Mouse (Mus musculus): ENCODE results near the gene Pou3f1. TPM values are rescaled to one million over a fixed set of nuclear protein-coding genes. Genes with fewer than 3 reads are reported as not detected.
"Not testable (repeated sequence)": the region's sequence is repeated elsewhere in the genome, so short reads cannot be mapped to it uniquely, and the experiment has no call there.

Pou3f1 gene
- total RNA-seq, 2 experiments from 2014 or later: 0.23 TPM; not detected in 1

- ATAC-seq (replicated peaks; ENCODE audit: low FRiP score, low TSS enrichment, poor library complexity, severe bottlenecking): not testable (repeated sequence)
These were observed 51.0 kb downstream of the Pou3f1 start for GRCm38 (mm10) chr4:124707381-124708199.

GRCm38 (mm10) chr4:124708200-124708517, 51.6 kb downstream of the Pou3f1 start:
- not testable (repeated sequence) for ATAC-seq (replicated peaks; ENCODE audit: low FRiP score, low TSS enrichment, poor library complexity, severe bottlenecking)

- peak; percentile 78 for ATAC-seq (replicated peaks; ENCODE audit: low FRiP score, low TSS enrichment, poor library complexity, severe bottlenecking)
These were observed 52.2 kb downstream of the Pou3f1 start for GRCm38 (mm10) chr4:124708518-124709477.

- ATAC-seq (replicated peaks; ENCODE audit: low FRiP score, low TSS enrichment, poor library complexity, severe bottlenecking): no peak
These were observed 53.4 kb downstream of the Pou3f1 start for GRCm38 (mm10) chr4:124709961-124710446.

Other genes with a start within 250 kb of the Pou3f1 start
- gene 3100002H09Rik, start 46.0 kb upstream of the Pou3f1 start, total RNA-seq (2014; fragmentation: Nextera tagmentation): not detected in 2 replicates
- gene 3100002H09Rik, start 46.0 kb upstream of the Pou3f1 start, total RNA-seq (2017): not detected in 2 replicates
- gene Utp11, start 36.8 kb downstream of the Pou3f1 start, total RNA-seq (2014; fragmentation: Nextera tagmentation): 54.9 and 55.0 TPM in 2 replicates
- gene Utp11, start 36.8 kb downstream of the Pou3f1 start, total RNA-seq (2017): 101 and 103 TPM in 2 replicates
- 3.3 and 5.3 TPM in 2 replicates for gene Fhl3, start 43.9 kb downstream of the Pou3f1 start, total RNA-seq (2014; fragmentation: Nextera tagmentation)
- 0.42 and 4.1 TPM in 2 replicates for gene Fhl3, start 43.9 kb downstream of the Pou3f1 start, total RNA-seq (2017)
- gene Sf3a3, start 58.0 kb downstream of the Pou3f1 start, total RNA-seq (2014; fragmentation: Nextera tagmentation): 99.2 and 101 TPM in 2 replicates
- 208 and 222 TPM in 2 replicates for gene Sf3a3, start 58.0 kb downstream of the Pou3f1 start, total RNA-seq (2017)
- 77.5 and 89.7 TPM in 2 replicates for gene Inpp5b, start 85.0 kb downstream of the Pou3f1 start, total RNA-seq (2014; fragmentation: Nextera tagmentation)
- gene Inpp5b, start 85.0 kb downstream of the Pou3f1 start, total RNA-seq (2017): 43.6 and 56.5 TPM in 2 replicates
- 38.3 and 50.7 TPM in 2 replicates for gene Mtf1, start 145.3 kb downstream of the Pou3f1 start, total RNA-seq (2014; fragmentation: Nextera tagmentation)
- gene Mtf1, start 145.3 kb downstream of the Pou3f1 start, total RNA-seq (2017): 35.2 and 44.4 TPM in 2 replicates
- 32.1 and 62.2 TPM in 2 replicates for gene Yrdc, start 193.9 kb downstream of the Pou3f1 start, total RNA-seq (2014; fragmentation: Nextera tagmentation)
- gene Yrdc, start 193.9 kb downstream of the Pou3f1 start, total RNA-seq (2017): 15.5 and 30.5 TPM in 2 replicates
- 11.8 and 14.4 TPM in 2 replicates for gene 1110065P20Rik, start 194.4 kb downstream of the Pou3f1 start, total RNA-seq (2014; fragmentation: Nextera tagmentation)
- gene 1110065P20Rik, start 194.4 kb downstream of the Pou3f1 start, total RNA-seq (2017): 1.5 and 4.2 TPM in 2 replicates
- not detected in 2 replicates for gene Maneal, start 205.4 kb downstream of the Pou3f1 start, total RNA-seq (2014; fragmentation: Nextera tagmentation)
- 0.19 TPM in 1 of 2 replicates, not detected in the other for gene Maneal, start 205.4 kb downstream of the Pou3f1 start, total RNA-seq (2017)
- gene Epha10, start 224.1 kb downstream of the Pou3f1 start, total RNA-seq (2014; fragmentation: Nextera tagmentation): not detected in 2 replicates
- not detected in 2 replicates for gene Epha10, start 224.1 kb downstream of the Pou3f1 start, total RNA-seq (2017)